Mouse (Mus musculus): ENCODE measurements at regions not wholly inside any gene's neighbourhood (a gene's known extent, or its start where the extent isn't known, plus 50 kb on each side); places are given as distances from the start of the nearest gene placed in this dataset.
"Not testable (repeated sequence)": the region's sequence is repeated elsewhere in the genome, so short reads cannot be mapped to it uniquely, and the experiment has no call there.

DNA sequence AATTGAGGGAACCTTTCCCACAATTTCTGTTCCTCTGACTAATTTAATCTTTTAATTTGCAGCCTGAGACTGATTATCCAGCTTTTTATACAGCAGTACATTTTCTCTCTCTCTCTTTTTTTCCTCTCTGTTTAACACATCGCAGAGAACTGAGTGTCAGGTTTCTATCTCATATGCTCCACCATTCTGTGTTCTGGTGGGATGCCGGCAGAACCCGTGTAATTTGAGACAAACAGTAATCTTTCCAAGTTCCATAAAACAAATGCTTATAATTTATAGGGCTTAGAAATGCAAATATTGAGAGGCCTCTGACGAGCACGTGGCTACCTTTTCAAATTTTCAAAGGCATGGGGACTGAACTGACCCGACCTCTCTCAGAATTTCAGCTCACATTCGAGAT, 59.1 kb downstream of the Zbtb18 start:
- WGBS, result 69% methylated on average over 7 of the region's 7 CpGs
- Histone ChIP-seq H3K4me1 (replicated peaks) (no peaks in the 10 kb centered on the region), H3K4me3 (no peak overlapping the region)

DNA sequence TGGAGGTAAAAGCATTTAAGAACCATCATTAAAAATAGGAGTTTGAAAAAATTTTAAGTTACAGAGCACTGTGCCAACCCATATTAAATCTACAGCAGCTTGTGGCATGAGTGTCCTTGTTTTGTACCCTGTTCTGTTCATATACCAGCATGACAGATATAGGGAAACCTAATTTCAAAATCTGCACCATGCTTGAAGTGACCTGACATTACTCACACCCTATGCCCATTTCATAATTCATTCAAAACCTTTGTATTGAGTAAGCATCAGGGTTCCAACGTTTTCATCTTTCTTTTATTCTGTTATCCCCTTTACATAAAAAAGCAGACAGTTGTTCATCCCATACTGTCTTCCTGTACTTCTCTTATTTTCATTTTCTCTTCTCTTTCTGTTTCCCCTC, 61.8 kb downstream of the Zbtb18 start:
- no peaks in the 10 kb centered on the region for H3K9me3 ChIP-seq
- 78% methylated on average over 1 of the region's 1 CpGs for WGBS
- no peaks in the 10 kb centered on the region for H3K36me3 ChIP-seq
- no peak overlapping the region for H3K27ac ChIP-seq (replicated peaks)
- no peak overlapping the region for H3K4me2 ChIP-seq
- H3K4me3 ChIP-seq, result no peak overlapping the region
- no peak overlapping the region for H3K9ac ChIP-seq
- no peaks in the 10 kb centered on the region for H3K4me1 ChIP-seq (replicated peaks)
- H3K27me3 ChIP-seq, result no peaks in the 10 kb centered on the region
- ATAC-seq (ENCODE audit: low FRiP score, low read depth), result no peak

More for the DNA sequence above, 59.1 kb downstream of the Zbtb18 start:
- H3K36me3 ChIP-seq, result no peaks in the 10 kb centered on the region
- no peaks in the 10 kb centered on the region for H3K27me3 ChIP-seq
- H3K9me3 ChIP-seq, result no peaks in the 10 kb centered on the region
- H3K9ac ChIP-seq, result no peak overlapping the region
- no peak overlapping the region for H3K27ac ChIP-seq (replicated peaks)
- H3K4me2 ChIP-seq, result no peak overlapping the region
- no peak for ATAC-seq (ENCODE audit: low FRiP score, low read depth)

DNA sequence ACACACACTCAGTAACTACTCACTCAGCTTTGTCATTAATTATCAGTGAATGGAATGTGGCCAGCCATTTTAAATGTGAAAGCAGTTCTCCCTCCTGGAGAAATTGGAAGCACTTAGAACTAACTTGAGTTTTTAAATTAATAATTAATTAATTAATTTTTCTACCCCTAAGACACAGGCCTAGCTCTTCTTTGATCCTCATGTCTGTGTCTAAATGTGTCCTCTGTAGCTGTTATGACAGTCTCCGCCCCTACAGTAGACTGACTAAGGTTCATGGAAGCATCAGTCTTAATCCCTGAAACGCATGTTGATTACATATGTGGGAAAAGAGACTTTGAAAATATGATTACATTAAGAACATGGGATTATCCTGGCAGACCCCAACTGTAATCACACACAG, 62.6 kb downstream of the Zbtb18 start:
- WGBS, result 98% methylated on average over 2 of the region's 2 CpGs
- ATAC-seq (ENCODE audit: low FRiP score, low read depth), result no peak
- Histone ChIP-seq H3K9me3 (no peaks in the 10 kb centered on the region), H3K4me3 (no peak overlapping the region), H3K9ac (no peak overlapping the region), H3K4me2 (no peak overlapping the region), H3K27ac (replicated peaks) (no peak overlapping the region), H3K36me3 (no peaks in the 10 kb centered on the region), H3K27me3 (no peaks in the 10 kb centered on the region), H3K4me1 (replicated peaks) (no peaks in the 10 kb centered on the region)

DNA sequence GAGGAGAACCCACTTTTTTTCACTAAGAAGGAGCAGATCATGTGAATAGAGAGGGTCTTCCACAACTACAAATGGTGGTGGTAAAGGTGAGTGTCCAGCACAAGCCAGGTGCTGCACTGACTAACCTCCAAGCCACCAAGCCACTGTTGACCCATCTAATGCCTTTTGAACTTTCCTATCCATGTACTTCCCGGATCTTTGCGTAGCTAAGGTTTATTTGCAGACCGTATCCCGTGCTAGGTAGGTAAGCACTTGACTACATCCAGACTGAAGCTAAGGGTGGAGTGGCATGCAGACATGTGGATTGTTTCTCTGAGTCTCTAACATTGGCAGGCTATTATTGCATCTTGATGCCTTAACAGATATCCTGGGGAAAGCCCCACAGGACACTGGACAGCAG, 65.2 kb downstream of the Zbtb18 start:
- not testable (repeated sequence) for H3K4me3 ChIP-seq; H3K36me3 ChIP-seq; H3K4me1 ChIP-seq (replicated peaks); ATAC-seq (ENCODE audit: low FRiP score, low read depth); H3K4me2 ChIP-seq; H3K9ac ChIP-seq; H3K27ac ChIP-seq (replicated peaks); H3K9me3 ChIP-seq; H3K27me3 ChIP-seq
- WGBS, result 97% methylated on average over 4 of the region's 4 CpGs

- Histone ChIP-seq H3K4me2 (no peak overlapping the region), H3K27me3 (no peaks in the 10 kb centered on the region), H3K9ac (no peak overlapping the region), H3K9me3 (no peaks in the 10 kb centered on the region), H3K4me1 (replicated peaks) (no peaks in the 10 kb centered on the region), H3K36me3 (no peaks in the 10 kb centered on the region), H3K27ac (replicated peaks) (no peak overlapping the region), H3K4me3 (no peak overlapping the region)
- no peak for ATAC-seq (ENCODE audit: low FRiP score, low read depth)
- 68% methylated on average over 10 of the region's 10 CpGs for WGBS
Measured at GRCm38 (mm10) chr1:177509786-177510185, 67.6 kb downstream of the Zbtb18 start.

DNA sequence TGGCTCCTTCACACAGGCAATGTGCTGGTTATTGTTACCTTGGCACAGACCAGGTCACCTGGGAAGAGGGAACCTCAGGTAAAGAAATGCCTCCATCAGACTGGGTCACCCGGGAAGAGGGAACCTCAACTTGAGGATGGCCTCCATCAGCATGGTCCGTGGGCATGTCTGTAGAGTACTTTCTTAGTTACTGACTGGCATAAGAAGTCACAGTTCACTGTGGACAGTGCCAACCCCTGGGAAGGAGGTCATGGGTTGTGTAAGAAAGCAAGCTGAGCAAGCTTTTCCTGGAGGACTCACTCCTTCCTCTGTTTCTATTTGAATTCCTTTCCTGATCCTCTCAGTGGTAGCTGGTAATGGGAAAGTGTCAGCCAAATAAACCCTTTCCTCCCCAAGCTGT, 70.0 kb downstream of the Zbtb18 start:
- no peaks in the 10 kb centered on the region for H3K9me3 ChIP-seq
- H3K4me1 ChIP-seq (replicated peaks), result no peaks in the 10 kb centered on the region
- H3K4me3 ChIP-seq, result no peak overlapping the region
- H3K36me3 ChIP-seq, result no peaks in the 10 kb centered on the region
- H3K27ac ChIP-seq (replicated peaks), result no peak overlapping the region
- no peak for ATAC-seq (ENCODE audit: low FRiP score, low read depth)
- no peak overlapping the region for H3K4me2 ChIP-seq
- no peaks in the 10 kb centered on the region for H3K27me3 ChIP-seq
- H3K9ac ChIP-seq, result no peak overlapping the region
- 93% methylated on average over 2 of the region's 2 CpGs for WGBS

- H3K4me3 ChIP-seq, result no peak overlapping the region
- ATAC-seq (ENCODE audit: low FRiP score, low read depth), result no peak
- H3K9ac ChIP-seq, result no peak overlapping the region
- no peaks in the 10 kb centered on the region for H3K9me3 ChIP-seq
- 15% methylated on average over 18 of the region's 18 CpGs for WGBS
- H3K4me1 ChIP-seq (replicated peaks), result peaks cover 14% of the 10 kb centered on the region
- no peaks in the 10 kb centered on the region for H3K27me3 ChIP-seq
- H3K36me3 ChIP-seq, result no peaks in the 10 kb centered on the region
- no peak overlapping the region for H3K4me2 ChIP-seq
- no peak overlapping the region for H3K27ac ChIP-seq (replicated peaks)
Measured at GRCm38 (mm10) chr1:177517934-177518610, 75.9 kb downstream of the Zbtb18 start.

GRCm38 (mm10) chr1:177518897-177519513, 76.9 kb downstream of the Zbtb18 start:
- Histone ChIP-seq H3K9ac (no peak overlapping the region), H3K4me2 (peak overlapping the region; percentile 30; the same call in 1 of the 2 replicates), H3K9me3 (no peaks in the 10 kb centered on the region), H3K27me3 (no peaks in the 10 kb centered on the region), H3K4me3 (no peak overlapping the region), H3K36me3 (no peaks in the 10 kb centered on the region), H3K4me1 (replicated peaks) (peaks cover 14% of the 10 kb centered on the region), H3K27ac (replicated peaks) (no peak overlapping the region)
- peak; percentile 45; the same call in 1 of the 2 replicates for ATAC-seq (ENCODE audit: low FRiP score, low read depth)
- WGBS, result 24% methylated on average over 13 of the region's 13 CpGs

DNA sequence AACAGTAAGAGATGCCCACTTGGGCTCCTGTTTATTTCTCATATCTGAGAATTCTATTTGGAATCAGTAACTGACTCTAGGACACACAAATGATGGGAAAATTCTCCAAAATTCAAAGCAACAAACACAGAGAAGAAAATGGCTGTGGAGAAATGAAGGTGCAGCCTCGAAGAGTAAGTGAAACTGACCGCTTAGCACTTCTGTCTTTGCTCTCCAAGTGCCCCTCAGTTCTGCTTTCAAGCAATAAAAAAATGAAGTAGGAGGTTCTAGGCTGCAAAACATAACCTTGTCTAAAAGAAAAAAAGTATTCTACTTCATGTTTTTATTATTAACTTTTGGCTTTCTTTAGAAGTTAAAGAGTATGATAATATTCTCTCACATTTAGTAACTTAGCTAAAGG, 79.0 kb downstream of the Zbtb18 start:
- no peak overlapping the region for H3K27ac ChIP-seq (replicated peaks)
- H3K9ac ChIP-seq, result no peak overlapping the region
- H3K36me3 ChIP-seq, result no peaks in the 10 kb centered on the region
- 90% methylated on average over 2 of the region's 2 CpGs for WGBS
- no peaks in the 10 kb centered on the region for H3K9me3 ChIP-seq
- no peak overlapping the region for H3K4me3 ChIP-seq
- no peak for ATAC-seq (ENCODE audit: low FRiP score, low read depth)
- H3K27me3 ChIP-seq, result no peaks in the 10 kb centered on the region
- peaks cover 14% of the 10 kb centered on the region for H3K4me1 ChIP-seq (replicated peaks)
- H3K4me2 ChIP-seq, result no peak overlapping the region

- Histone ChIP-seq H3K4me1 (replicated peaks) (no peaks in the 10 kb centered on the region), H3K36me3 (no peaks in the 10 kb centered on the region), H3K9ac (no peak overlapping the region), H3K9me3 (no peaks in the 10 kb centered on the region), H3K4me3 (no peak overlapping the region), H3K27ac (replicated peaks) (no peak overlapping the region), H3K27me3 (no peaks in the 10 kb centered on the region), H3K4me2 (no peak overlapping the region)
- 82% methylated on average over 6 of the region's 6 CpGs for WGBS
- ATAC-seq (ENCODE audit: low FRiP score, low read depth), result no peak
Measured at GRCm38 (mm10) chr1:177525141-177525540, 83.0 kb downstream of the Zbtb18 start.

DNA sequence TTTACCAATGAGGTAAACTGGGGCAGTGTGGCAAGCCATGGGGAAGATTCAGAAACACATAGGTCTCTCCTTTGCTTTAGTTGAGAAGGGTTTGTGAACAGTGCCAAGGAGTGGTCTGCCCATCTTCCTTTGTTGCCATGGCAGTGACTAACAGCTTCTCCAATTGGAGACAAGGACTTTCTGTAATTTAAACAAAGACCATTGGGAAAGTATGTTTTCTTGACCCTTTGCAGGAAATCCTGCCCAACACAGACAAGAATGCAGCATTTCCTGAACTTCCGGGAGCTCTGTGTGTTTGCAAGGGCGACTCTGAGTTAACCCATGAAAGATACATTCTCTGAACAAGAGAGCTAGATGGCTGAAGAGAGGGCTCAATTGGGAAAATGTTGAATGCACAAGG, 89.6 kb downstream of the Zbtb18 start:
- 75% methylated on average over 2 of the region's 2 CpGs for WGBS
- ATAC-seq (ENCODE audit: low FRiP score, low read depth), result no peak
- H3K36me3 ChIP-seq, result no peaks in the 10 kb centered on the region

GRCm38 (mm10) chr1:177532656-177533055, 90.5 kb downstream of the Zbtb18 start:
- Histone ChIP-seq H3K27ac (replicated peaks) (no peak overlapping the region), H3K9ac (no peak overlapping the region), H3K9me3 (no peaks in the 10 kb centered on the region), H3K27me3 (no peaks in the 10 kb centered on the region), H3K4me2 (no peak overlapping the region), H3K4me1 (replicated peaks) (no peaks in the 10 kb centered on the region), H3K36me3 (no peaks in the 10 kb centered on the region), H3K4me3 (no peak overlapping the region)
- ATAC-seq (ENCODE audit: low FRiP score, low read depth), result no peak
- 88% methylated on average over 2 of the region's 2 CpGs for WGBS

More for the DNA sequence above, 89.6 kb downstream of the Zbtb18 start:
- H3K27ac ChIP-seq (replicated peaks), result no peak overlapping the region
- H3K9me3 ChIP-seq, result no peaks in the 10 kb centered on the region
- no peak overlapping the region for H3K4me3 ChIP-seq
- no peak overlapping the region for H3K9ac ChIP-seq
- H3K27me3 ChIP-seq, result no peaks in the 10 kb centered on the region
- H3K4me1 ChIP-seq (replicated peaks), result no peaks in the 10 kb centered on the region
- H3K4me2 ChIP-seq, result no peak overlapping the region

- H3K4me3 ChIP-seq, result no peak overlapping the region
- no peak for ATAC-seq (ENCODE audit: low FRiP score, low read depth)
- no peak overlapping the region for H3K9ac ChIP-seq
- no peak overlapping the region for H3K4me2 ChIP-seq
- WGBS, result 92% methylated on average over 2 of the region's 2 CpGs
- H3K27ac ChIP-seq (replicated peaks), result no peak overlapping the region
- H3K4me1 ChIP-seq (replicated peaks), result no peaks in the 10 kb centered on the region
- H3K9me3 ChIP-seq, result no peaks in the 10 kb centered on the region
- H3K27me3 ChIP-seq, result no peaks in the 10 kb centered on the region
- H3K36me3 ChIP-seq, result no peaks in the 10 kb centered on the region
Measured at GRCm38 (mm10) chr1:177533332-177533731, 91.2 kb downstream of the Zbtb18 start.

All from hindbrain, embryonic 15.5 days (tissue).